Mouse (Mus musculus) regulatory T cell (primary cell): ENCODE data around the gene Nos1ap.

ENCODE experiments used
- in situ Hi-C: fragments of 300-600 bp; cut with MboI, MseI; formaldehyde crosslinking; loops from one replicate; pipeline ENCODE4 v1.15.1; 2025; ENCODE audit warnings: high pct_unique_total_duplicates

Gene Nos1ap

GRCm38 (mm10) chr1:170589219-170590040 lies at the start of gene Nos1ap:
Gene Nos1ap, minus strand, starts transcription at chr1:170589861.
- in situ Hi-C loops = no loop called here

- in situ Hi-C loops = no loop called here
Measured at GRCm38 (mm10) chr1:170638941-170639340, 49.3 kb upstream of the Nos1ap start.

GRCm38 (mm10) chr1:170632856-170633255 lies 43.2 kb upstream of the Nos1ap start:
- in situ Hi-C loops = no loop called here

- in situ Hi-C loops = no loop called here
Measured at GRCm38 (mm10) chr1:170632385-170632784, 42.7 kb upstream of the Nos1ap start.

- in situ Hi-C loops = no loop called here
Measured at GRCm38 (mm10) chr1:170631571-170631970, 41.9 kb upstream of the Nos1ap start.

GRCm38 (mm10) chr1:170630489-170630888 lies 40.8 kb upstream of the Nos1ap start:
- in situ Hi-C loops = no loop called here

GRCm38 (mm10) chr1:170623432-170623831 lies 33.8 kb upstream of the Nos1ap start:
- in situ Hi-C loops = no loop called here

- in situ Hi-C loops = no loop called here
Measured at GRCm38 (mm10) chr1:170622934-170623333, 33.3 kb upstream of the Nos1ap start.

GRCm38 (mm10) chr1:170619686-170620374 lies 30.2 kb upstream of the Nos1ap start:
- in situ Hi-C loops = no loop called here

GRCm38 (mm10) chr1:170612968-170613872 lies 23.6 kb upstream of the Nos1ap start:
- in situ Hi-C loops = no loop called here

- in situ Hi-C loops = no loop called here
Measured at GRCm38 (mm10) chr1:170611631-170612030, 22.0 kb upstream of the Nos1ap start.

GRCm38 (mm10) chr1:170610695-170611094 lies 21.0 kb upstream of the Nos1ap start:
- in situ Hi-C loops = no loop called here

- in situ Hi-C loops = no loop called here
Measured at GRCm38 (mm10) chr1:170610289-170610688, 20.6 kb upstream of the Nos1ap start.

GRCm38 (mm10) chr1:170609872-170610271 lies 20.2 kb upstream of the Nos1ap start:
- in situ Hi-C loops = no loop called here

GRCm38 (mm10) chr1:170608461-170609071 lies 18.9 kb upstream of the Nos1ap start:
- in situ Hi-C loops = no loop called here

GRCm38 (mm10) chr1:170607231-170607917 lies 17.7 kb upstream of the Nos1ap start:
- in situ Hi-C loops = no loop called here

GRCm38 (mm10) chr1:170605228-170606001 lies 15.8 kb upstream of the Nos1ap start:
- in situ Hi-C loops = no loop called here

- in situ Hi-C loops = no loop called here
Measured at GRCm38 (mm10) chr1:170594575-170594974, 4.9 kb upstream of the Nos1ap start.

- in situ Hi-C loops = no loop called here
Measured at GRCm38 (mm10) chr1:170590531-170590930, 870 bp upstream of the Nos1ap start.

- in situ Hi-C loops = no loop called here
Measured at GRCm38 (mm10) chr1:170590041-170590360, 340 bp upstream of the Nos1ap start.
